ENCODE assay signal across 13 mouse cellular contexts in the genomic region with DNA sequence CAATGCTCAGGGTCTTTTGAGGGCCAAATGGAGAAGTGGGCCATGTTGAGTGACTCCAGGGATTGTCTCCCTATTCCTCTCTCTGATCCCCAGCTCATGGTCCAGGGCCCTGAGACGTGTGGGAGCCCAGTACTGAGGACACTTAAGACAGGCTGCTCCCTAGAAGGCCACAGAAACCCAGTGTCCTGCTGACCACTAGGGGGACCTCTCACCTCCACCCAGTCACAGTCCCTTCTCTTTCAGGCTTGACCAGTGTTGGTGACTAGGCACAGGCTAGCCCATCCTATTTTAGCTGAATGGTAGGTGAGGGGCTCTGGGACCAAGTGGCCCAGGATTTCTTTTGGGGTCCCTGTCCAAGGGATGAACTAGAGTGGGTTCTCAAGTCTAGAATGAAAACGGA. TPM values are rescaled to one million over a fixed set of nuclear protein-coding genes. Genes with fewer than 3 reads are reported as not detected.
DNase-seq lines count a peak whose midpoint lies in the region; ATAC-seq and TF ChIP-seq lines count a peak whose summit lies in the region.
"Had no signal": no experiment of that assay in that cellular context is flagged by ENCODE, and none has a peak within 500 bp of the region (broad histone marks: within the 10 kb centered on the region; RNA-seq: fewer than 3 reads in every experiment).

No protein-coding gene starts in this region.

- TF ChIP-seq CTCF in lung, postnatal 0 days (IDR thresholded peaks at IDR 0.05), result peak; percentile 67
- TF ChIP-seq CTCF in midbrain, postnatal 0 days (IDR thresholded peaks at IDR 0.05), result peak; percentile 53

- peaks cover 4% of the 10 kb centered on the region for H3K4me1 ChIP-seq in lung, postnatal 0 days (ENCODE audit: insufficient read depth, low read depth, low read length)
- H3K4me1 ChIP-seq in intestine, embryonic 16.5 days (ENCODE audit: control insufficient read depth, insufficient read depth, low read length), result peaks cover 38% of the 10 kb centered on the region
- H3K4me1 ChIP-seq in midbrain, postnatal 0 days (ENCODE audit: insufficient read depth, low read length), result peaks cover 15% of the 10 kb centered on the region

- H3K27ac ChIP-seq in lung, postnatal 0 days (ENCODE audit: low read length), result no peak overlapping the region
- H3K27ac ChIP-seq in intestine, embryonic 16.5 days (ENCODE audit: low read length), result 0 out of 2 replicates have a peak overlapping the region, but pooled peaks have one; percentile 26
- no peak overlapping the region for H3K27ac ChIP-seq in midbrain, postnatal 0 days (ENCODE audit: low read depth, low read length)

- no peak for ATAC-seq in lung, postnatal 0 days
- peak; percentile 12; the same call in 1 of the 2 replicates for ATAC-seq in intestine, embryonic 16.5 days
- no peak for ATAC-seq in midbrain, postnatal 0 days (ENCODE audit: low FRiP score)

- no peak overlapping the region for H3K9ac ChIP-seq in lung, postnatal 0 days (replicated peaks; ENCODE audit: low read depth)
- no peak overlapping the region for H3K9ac ChIP-seq in intestine, embryonic 16.5 days (ENCODE audit: low read depth, low read length)
- no peak overlapping the region for H3K9ac ChIP-seq in midbrain, postnatal 0 days (replicated peaks; ENCODE audit: low read length, poor library complexity, severe bottlenecking)

- no peak overlapping the region for H3K4me2 ChIP-seq in lung, postnatal 0 days (replicated peaks; ENCODE audit: low read depth, low read length)
- H3K4me2 ChIP-seq in intestine, embryonic 16.5 days (ENCODE audit: low read depth, low read length), result no peak overlapping the region
- H3K4me2 ChIP-seq in midbrain, postnatal 0 days (ENCODE audit: low read depth, low read length, poor library complexity, severe bottlenecking), result no peak overlapping the region

- no peak overlapping the region for H3K4me3 ChIP-seq in lung, postnatal 0 days (ENCODE audit: low read depth, low read length)
- no peak overlapping the region for H3K4me3 ChIP-seq in intestine, embryonic 16.5 days (ENCODE audit: low read length)
- H3K4me3 ChIP-seq in midbrain, postnatal 0 days (ENCODE audit: low read depth, low read length), result no peak overlapping the region

- no peaks in the 10 kb centered on the region for H3K9me3 ChIP-seq in lung, postnatal 0 days (ENCODE audit: low read length)
- H3K9me3 ChIP-seq in intestine, embryonic 16.5 days (ENCODE audit: control insufficient read depth, low read length), result peaks cover 4% of the 10 kb centered on the region; the same call in 1 of the 2 replicates
- H3K9me3 ChIP-seq in midbrain, postnatal 0 days (ENCODE audit: low read length), result no peaks in the 10 kb centered on the region

- 46% methylated on average over 2 of the region's 2 CpGs for WGBS in lung, postnatal 0 days
- WGBS in intestine, embryonic 16.5 days, result 51% methylated on average over 2 of the region's 2 CpGs
- 71% methylated on average over 2 of the region's 2 CpGs for WGBS in midbrain, postnatal 0 days

- no peak for TF ChIP-seq EP300 in lung, postnatal 0 days (IDR thresholded peaks at IDR 0.05)

- DNase-seq in adrenal gland, postnatal 14 days, result peak; percentile 48
- DNase-seq in adrenal gland, postnatal 10 days, result no peak
- peak; percentile 42 for DNase-seq in lung, postnatal 0 days (ENCODE audit: low spot score)
- DNase-seq in lung, postnatal 14 days, result no peak
- DNase-seq in midbrain, postnatal 0 days (ENCODE audit: low spot score), result no peak
- DNase-seq in adipocyte (ENCODE audit: low spot score), result no peak
- DNase-seq in layer of hippocampus, adult 18-20 months (ENCODE audit: low spot score in 2 of 2), result no peak
- DNase-seq: thymus, adult 18-20 months had no signal

- H3K27me3 ChIP-seq in lung, postnatal 0 days (replicated peaks; ENCODE audit: insufficient read depth, low read length), result 0 out of 2 replicates have a peak, but pooled peaks cover 10% of the 10 kb centered on the region
- H3K27me3 ChIP-seq in intestine, embryonic 16.5 days (replicated peaks; ENCODE audit: control insufficient read depth, insufficient read depth, low read length), result no peaks in the 10 kb centered on the region
- H3K27me3 ChIP-seq in midbrain, postnatal 0 days (ENCODE audit: insufficient read depth, low read length), result no peaks in the 10 kb centered on the region

- no peaks in the 10 kb centered on the region for H3K36me3 ChIP-seq in lung, postnatal 0 days (ENCODE audit: insufficient read depth, low read length)
- no peaks in the 10 kb centered on the region for H3K36me3 ChIP-seq in intestine, embryonic 16.5 days (ENCODE audit: control insufficient read depth, insufficient read depth, low read length)
- no peaks in the 10 kb centered on the region for H3K36me3 ChIP-seq in midbrain, postnatal 0 days (ENCODE audit: insufficient read depth, low read length)
- H3K36me3 ChIP-seq: heart, embryonic 13.5 days had no signal

RNA-seq across cellular contexts. Expression of a gene that starts 17.9 kb away (rescaled TPM):
- 1,355 and 1,486 TPM in 2 replicates for total RNA-seq in adrenal gland, postnatal 14 days (2021)
- 1,000 to 10,000 TPM in 1 of 2 experiments, 100 to 1,000 TPM in 1; 954 to 1,859 TPM for total RNA-seq in adrenal gland, postnatal 10 days (2021)
- 0.08 and 0.10 TPM in 2 replicates for polyA plus RNA-seq in lung, postnatal 0 days (2015; fragmentation: Nextera tagmentation; extraction: Ambion mirVana)
- polyA plus RNA-seq in intestine, embryonic 16.5 days (2015; fragmentation: Nextera tagmentation; extraction: Ambion mirVana), result 14.0 and 19.7 TPM in 2 replicates
- not detected in 2 replicates for total RNA-seq in midbrain, postnatal 0 days (2014; rRNA removed)
- polyA plus RNA-seq in midbrain, postnatal 0 days (2015; fragmentation: Nextera tagmentation; extraction: Ambion mirVana), result 0.07 TPM in 1 of 2 replicates, not detected in the other
- not detected for total RNA-seq in layer of hippocampus, adult 18-20 months (2021)
- total RNA-seq: left cerebral cortex, postnatal 14 days had no signal
- polyA plus RNA-seq: C2C12 had no signal

RNA-seq across cellular contexts. Expression of a gene that starts 48.0 kb away (rescaled TPM):
- 2.6 and 4.3 TPM in 2 replicates for total RNA-seq in adrenal gland, postnatal 14 days (2021)
- 1 to 10 TPM in 1 of 2 experiments, under 1 TPM in 1; 0.90 to 2.3 TPM for total RNA-seq in adrenal gland, postnatal 10 days (2021)
- polyA plus RNA-seq in lung, postnatal 0 days (2015; fragmentation: Nextera tagmentation; extraction: Ambion mirVana), result 1.1 and 2.5 TPM in 2 replicates
- polyA plus RNA-seq in intestine, embryonic 16.5 days (2015; fragmentation: Nextera tagmentation; extraction: Ambion mirVana), result 0.65 and 1.9 TPM in 2 replicates
- total RNA-seq in midbrain, postnatal 0 days (2014; rRNA removed), result not detected in 2 replicates
- polyA plus RNA-seq in midbrain, postnatal 0 days (2015; fragmentation: Nextera tagmentation; extraction: Ambion mirVana), result 0.38 and 0.57 TPM in 2 replicates
- under 1 TPM in 1 of 2 experiments, not detected in 1; 0.30 TPM for total RNA-seq in layer of hippocampus, adult 18-20 months (2021)
- total RNA-seq: left cerebral cortex, postnatal 14 days had no signal

RNA-seq across cellular contexts. Expression of a gene that starts 51.4 kb away (rescaled TPM):
- 0.15 TPM in 2 replicates for total RNA-seq in adrenal gland, postnatal 14 days (2021)
- total RNA-seq in adrenal gland, postnatal 10 days (2021), result under 1 TPM; 0.24 to 0.33 TPM
- polyA plus RNA-seq in lung, postnatal 0 days (2015; fragmentation: Nextera tagmentation; extraction: Ambion mirVana), result 0.07 TPM in 1 of 2 replicates, not detected in the other
- 0.22 and 0.23 TPM in 2 replicates for polyA plus RNA-seq in intestine, embryonic 16.5 days (2015; fragmentation: Nextera tagmentation; extraction: Ambion mirVana)
- not detected in 2 replicates for total RNA-seq in midbrain, postnatal 0 days (2014; rRNA removed)
- not detected in 2 replicates for polyA plus RNA-seq in midbrain, postnatal 0 days (2015; fragmentation: Nextera tagmentation; extraction: Ambion mirVana)
- total RNA-seq in layer of hippocampus, adult 18-20 months (2021), result not detected
- total RNA-seq: adrenal gland, adult 18-20 months; left cerebral cortex, postnatal 14 days had no signal
- polyA plus RNA-seq: C2C12 had no signal

Comparison
In these comparisons a context has a peak if more than half of its experiments do, and no peak if none do; other contexts are left out.
1. DNase-seq: peak in adrenal gland, postnatal 14 days (single experiment) and lung, postnatal 0 days (single experiment); none in adrenal gland, postnatal 10 days (single experiment), lung, postnatal 14 days (single experiment), midbrain, postnatal 0 days (single experiment), adipocyte (single experiment) and layer of hippocampus, adult 18-20 months (0 of 2).
2. RNA of a gene that starts 17.9 kb away (total RNA-seq): 954 to 1,859 TPM in adrenal gland, postnatal 10 days and 1,355 to 1,486 TPM in adrenal gland, postnatal 14 days; not detected in layer of hippocampus, adult 18-20 months and not detected in midbrain, postnatal 0 days; every median in the first group is over 100 times any median in the second.